ENCODE assay signal across 15 mouse cellular contexts in the genomic region with DNA sequence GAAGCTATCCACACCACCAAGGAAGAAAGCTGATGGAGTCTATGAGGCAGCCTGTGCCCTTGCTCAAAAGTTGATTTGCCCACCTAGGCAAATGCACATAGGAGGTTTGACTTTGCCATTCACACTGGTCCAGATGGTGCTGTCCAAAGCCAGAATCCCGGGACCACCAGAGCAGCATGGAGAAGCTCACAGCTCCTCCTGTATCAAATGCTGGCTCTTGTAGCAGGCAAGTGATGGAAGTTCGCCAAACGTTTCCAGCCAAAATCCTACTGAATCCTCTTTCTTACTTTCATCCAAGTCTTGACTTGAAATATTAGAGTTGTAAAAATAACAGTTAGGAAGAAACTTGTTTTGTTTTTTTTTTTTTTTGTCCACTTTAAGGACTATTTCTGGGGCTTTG.
A peak's percentile ranks its signal among the peaks of the same experiment; 100 is the strongest.
DNase-seq lines count a peak whose midpoint lies in the region; TF ChIP-seq lines count a peak whose summit lies in the region.
"Had no signal": no experiment of that assay in that cellular context is flagged by ENCODE, and none has a peak within 500 bp of the region (broad histone marks: within the 10 kb centered on the region; RNA-seq: fewer than 3 reads in every experiment).

No protein-coding gene starts in this region.

- DNase-seq in cerebellum, postnatal 14 days: peak; percentile 73
- DNase-seq in cerebellum, adult 11-12 months: no peak
- peak; percentile 8 to 13 for DNase-seq in heart, postnatal 10 days
- no peak for DNase-seq in heart, adult 2 months
- DNase-seq in left cerebral cortex, postnatal 10 days (ENCODE audit: extremely low spot score in 1 of 2, low spot score in 2 of 2): peak; percentile 4 to 13
- no peak for DNase-seq in left cerebral cortex, adult 2 months (ENCODE audit: extremely low spot score in 1 of 2, low spot score in 2 of 2)
- peak; percentile 16 for DNase-seq in right cerebral cortex, postnatal 4 days
- DNase-seq in right cerebral cortex, adult 2 months (ENCODE audit: low spot score in 2 of 2): no peak
- DNase-seq: cerebellum, adult 11 months; kidney, adult 2 months; thymus, postnatal 4 days had no signal

- TF ChIP-seq POLR2A in heart, adult 2 months (IDR thresholded peaks at IDR 0.05; ENCODE audit: insufficient read depth, low read depth, low read length): no peak

- H3K79me2 ChIP-seq in heart, adult 2 months (replicated peaks; ENCODE audit: control insufficient read depth, insufficient read depth, low read length): no peaks in the 10 kb centered on the region

- intact Hi-C loops in heart, postnatal 10 days (cut with DNase I): no loop called here
- intact Hi-C loops in heart, adult 2 months (cut with DNase I): no loop called here
- intact Hi-C loops in left cerebral cortex, postnatal 10 days (cut with DNase I): no loop called here
- intact Hi-C loops in left cerebral cortex, adult 2 months (cut with DNase I): no loop called here

- WGBS in heart, adult 2 months: 55% methylated on average over 3 of the region's 3 CpGs

- TF ChIP-seq CTCF in heart, adult 2 months (IDR thresholded peaks at IDR 0.05): no peak
- no peak for TF ChIP-seq CTCF in left cerebral cortex, adult 2 months (IDR thresholded peaks at IDR 0.05)

- TF ChIP-seq EP300 in heart, adult 2 months (IDR thresholded peaks at IDR 0.05; ENCODE audit: insufficient read depth, low read depth, low read length): no peak

- no peak overlapping the region for H3K27ac ChIP-seq in heart, adult 2 months
- H3K27ac ChIP-seq in left cerebral cortex, adult 2 months: no peak overlapping the region
- H3K27ac ChIP-seq: embryonic facial prominence, embryonic 15.5 days; hindbrain, embryonic 15.5 days; neural tube, embryonic 12.5 days had no signal

- no peaks in the 10 kb centered on the region for H3K36me3 ChIP-seq in heart, adult 2 months (ENCODE audit: control insufficient read depth, insufficient read depth, low read length)
- H3K36me3 ChIP-seq: embryonic facial prominence, embryonic 15.5 days; hindbrain, embryonic 15.5 days; neural tube, embryonic 12.5 days had no signal

- no peaks in the 10 kb centered on the region for H3K4me1 ChIP-seq in heart, adult 2 months (ENCODE audit: control insufficient read depth, insufficient read depth, low read length)
- H3K4me1 ChIP-seq: embryonic facial prominence, embryonic 15.5 days; hindbrain, embryonic 15.5 days; megakaryocyte, embryonic 14.5 days; neural tube, embryonic 12.5 days had no signal

- no peak overlapping the region for H3K9ac ChIP-seq in heart, adult 2 months (ENCODE audit: low read depth, low read length)
- H3K9ac ChIP-seq: embryonic facial prominence, embryonic 15.5 days; hindbrain, embryonic 15.5 days; neural tube, embryonic 12.5 days had no signal

- H3K27me3 ChIP-seq in heart, adult 2 months (ENCODE audit: control insufficient read depth, insufficient read depth, low read length): no peaks in the 10 kb centered on the region
- H3K27me3 ChIP-seq: embryonic facial prominence, embryonic 15.5 days; hindbrain, embryonic 15.5 days; megakaryocyte, embryonic 14.5 days; neural tube, embryonic 12.5 days had no signal

- no peak overlapping the region for H3K4me3 ChIP-seq in heart, adult 2 months
- H3K4me3 ChIP-seq in left cerebral cortex, adult 2 months: no peak overlapping the region
- H3K4me3 ChIP-seq: embryonic facial prominence, embryonic 15.5 days; hindbrain, embryonic 15.5 days; megakaryocyte, embryonic 14.5 days; neural tube, embryonic 12.5 days had no signal

Comparison
In these comparisons a context has a peak if more than half of its experiments do, and no peak if none do; other contexts are left out.
1. DNase-seq: peak in cerebellum, postnatal 14 days (2 of 2), heart, postnatal 10 days (2 of 2), left cerebral cortex, postnatal 10 days (2 of 2) and right cerebral cortex, postnatal 4 days (single experiment); none in cerebellum, adult 11-12 months (single experiment), heart, adult 2 months (0 of 2), left cerebral cortex, adult 2 months (0 of 2) and right cerebral cortex, adult 2 months (0 of 2).